Mouse (Mus musculus) adrenal gland, postnatal 36 days (tissue): ENCODE measurements around the gene Kif24. TPM values are rescaled to one million over a fixed set of nuclear protein-coding genes. Genes with fewer than 3 reads are reported as not detected.
"Not testable (repeated sequence)": the region's sequence is repeated elsewhere in the genome, so short reads cannot be mapped to it uniquely, and the experiment has no call there.

Experiments used
- DNase-seq, 2 experiments: peaks; one replicate each; pipeline ENCODE4 v3.0.0; 2021; ENCODE audit warnings: mixed read lengths in 1 of 2
- total RNA-seq, 2 experiments: library from RNA; stranded (reverse); gene quantifications; 2 replicates each; pipeline ENCODE4 v1.2.3; 2021

The Kif24 gene
- total RNA-seq, 2 experiments from 2014 or later: 1.4 to 2.1 TPM

GRCm38 (mm10) chr4:41492951-41493350 is 28.3 kb upstream of the Kif24 start:
- DNase-seq: no peak

- DNase-seq: peak; percentile 28 to 49
These were observed 16.9 kb upstream of the Kif24 start for GRCm38 (mm10) chr4:41481601-41482017.

GRCm38 (mm10) chr4:41480254-41480653 is 15.6 kb upstream of the Kif24 start:
- DNase-seq: peak; percentile 31 to 44

GRCm38 (mm10) chr4:41479456-41479804 is 14.7 kb upstream of the Kif24 start:
- peak in 1 of 2 experiments; percentile 18 for DNase-seq

- DNase-seq: no peak
These were observed 14.2 kb upstream of the Kif24 start for GRCm38 (mm10) chr4:41478751-41479455.

- DNase-seq: no peak
These were observed 13.0 kb upstream of the Kif24 start for GRCm38 (mm10) chr4:41477648-41478160.

GRCm38 (mm10) chr4:41471384-41471689 is 6.7 kb upstream of the Kif24 start:
- DNase-seq: no peak

- DNase-seq: no peak
These were observed 6.1 kb upstream of the Kif24 start for GRCm38 (mm10) chr4:41470684-41471383.

GRCm38 (mm10) chr4:41470051-41470683 is 5.5 kb upstream of the Kif24 start:
- DNase-seq: no peak

- DNase-seq: no peak
These were observed 4.5 kb upstream of the Kif24 start for GRCm38 (mm10) chr4:41469199-41469598.

GRCm38 (mm10) chr4:41468396-41469080 is 3.9 kb upstream of the Kif24 start:
- DNase-seq: peak; percentile 58 to 72

GRCm38 (mm10) chr4:41465287-41465665 is 589 bp upstream of the Kif24 start:
- DNase-seq: no peak

GRCm38 (mm10) chr4:41463051-41463738 is 1.5 kb downstream of the Kif24 start:
- not testable (repeated sequence) for DNase-seq

GRCm38 (mm10) chr4:41460690-41461089 is 4.0 kb downstream of the Kif24 start:
- no peak for DNase-seq

GRCm38 (mm10) chr4:41447595-41447994 is 17.1 kb downstream of the Kif24 start:
- DNase-seq: no peak

GRCm38 (mm10) chr4:41442790-41443302 is 21.8 kb downstream of the Kif24 start:
- DNase-seq: no peak

- DNase-seq: no peak
These were observed 25.8 kb downstream of the Kif24 start for GRCm38 (mm10) chr4:41438931-41439330.

GRCm38 (mm10) chr4:41416966-41417365 is 47.7 kb downstream of the Kif24 start:
- no peak for DNase-seq

GRCm38 (mm10) chr4:41409341-41409740 is 55.3 kb downstream of the Kif24 start:
- DNase-seq: no peak

GRCm38 (mm10) chr4:41407353-41407752 is 57.3 kb downstream of the Kif24 start:
- no peak for DNase-seq

- DNase-seq: no peak
These were observed 58.1 kb downstream of the Kif24 start for GRCm38 (mm10) chr4:41406597-41406996.

GRCm38 (mm10) chr4:41401573-41401972 is 63.1 kb downstream of the Kif24 start:
- no peak for DNase-seq
